Mouse (Mus musculus) ES-E14 (cell line): ENCODE data around the gene Slc52a3. TPM values are rescaled to one million over a fixed set of nuclear protein-coding genes. Genes with fewer than 3 reads are reported as not detected.

ENCODE experiments used
- DNase-seq: peaks from one replicate; pipeline ENCODE4 v3.0.0-alpha.2; 2013; ENCODE audit warnings: low read depth, low spot score
- H3K27ac ChIP-seq: 2 replicates; pipeline ENCODE4 v1.5.1; 2012; ENCODE audit warnings: low read depth, mild to moderate bottlenecking, low read length, moderate library complexity, mixed read lengths; ENCODE audit not compliant: poor library complexity, insufficient read depth, severe bottlenecking
- H3K36me3 ChIP-seq: 2 replicates; pipeline ENCODE4 v1.6.1; 2012; ENCODE audit warnings: mild to moderate bottlenecking, low read length, moderate library complexity, mixed read lengths; ENCODE audit not compliant: control insufficient read depth, poor library complexity, insufficient read depth, severe bottlenecking
- H3K4me1 ChIP-seq, 2 experiments: fragments of 150-350 bp in 1 of 2; sonication (generic) in 1 of 2; 2 replicates each; pipeline ENCODE4 v1.6.1; 2012; ENCODE audit warnings: low read length in 2 of 2, mild to moderate bottlenecking in 1 of 2, mixed read lengths in 1 of 2; ENCODE audit not compliant: control insufficient read depth in 2 of 2, insufficient read depth in 2 of 2, poor library complexity in 1 of 2
- H3K4me3 ChIP-seq, 2 experiments: fragments of 150-350 bp in 1 of 2; sonication (generic) in 1 of 2; 2 replicates each; pipeline ENCODE4 v1.5.1; 2012; ENCODE audit warnings: low read length in 2 of 2, low read depth in 1 of 2, mild to moderate bottlenecking in 1 of 2, mixed read lengths in 1 of 2; ENCODE audit not compliant: insufficient read depth in 1 of 2, poor library complexity in 1 of 2, severe bottlenecking in 1 of 2
- H3K9ac ChIP-seq: 2 replicates; pipeline ENCODE4 v1.6.1; 2012; ENCODE audit warnings: low read depth, mild to moderate bottlenecking, low read length, mixed read lengths; ENCODE audit not compliant: poor library complexity, insufficient read depth, severe bottlenecking
- H3K9me3 ChIP-seq: fragments of 150-350 bp; sonication (generic); 2 replicates; pipeline ENCODE4 v1.6.1; 2012; ENCODE audit warnings: low read depth, mild to moderate bottlenecking, low read length; ENCODE audit not compliant: control insufficient read depth, insufficient read depth
- CHD2 ChIP-seq: IDR thresholded peaks from 2 replicates; pipeline ENCODE4 v1.6.1; 2014; ENCODE audit warnings: mild to moderate bottlenecking, low read depth, low read length, inconsistent platforms
- HCFC1 ChIP-seq: IDR thresholded peaks from 2 replicates; pipeline ENCODE4 v1.6.1; 2012; ENCODE audit warnings: low read length, inconsistent platforms, borderline replicate concordance; ENCODE audit not compliant: insufficient read depth
- MAFK ChIP-seq: IDR thresholded peaks from 2 replicates; pipeline ENCODE4 v1.6.1; 2014; ENCODE audit warnings: mild to moderate bottlenecking, low read depth, low read length, inconsistent platforms; ENCODE audit not compliant: insufficient read depth
- ZC3H11A ChIP-seq: IDR thresholded peaks from 2 replicates; pipeline ENCODE4 v1.6.1; 2012; ENCODE audit warnings: low read depth, mild to moderate bottlenecking, inconsistent platforms, low read length, borderline replicate concordance
- ZNF384 ChIP-seq: IDR thresholded peaks from 2 replicates; pipeline ENCODE4 v1.6.1; 2012; ENCODE audit warnings: low read depth, low read length, inconsistent platforms
- in situ Hi-C, 2 experiments: fragments of 600-800 bp; cut with MboI; formaldehyde crosslinking; loops; one replicate each; pipeline ENCODE4 v1.15.1; 2025; ENCODE audit warnings: low sequenced_read_pairs in 2 of 2, inconsistent platforms in 1 of 2; ENCODE audit not compliant: unreplicated experiment in 2 of 2
- total RNA-seq: library from RNA; depleted of rRNA; stranded (reverse); fragments of 300-350 nt; gene quantifications from 2 replicates; pipeline ENCODE4 v1.2.3, GENCODE M21; 2012

Gene Slc52a3
- total RNA-seq, 1 experiment: 4.4 TPM

GRCm38 (mm10) chr2:151971748-151972147 lies 24.6 kb upstream of the Slc52a3 start:
- TF ChIP-seq ZNF384 (no peak), ZC3H11A (no peak), CHD2 (no peak), HCFC1 (no peak), MAFK (no peak)
- peaks cover 9 to 30% of the 10 kb centered on the region in 2 experiments; a peak in 3 of 4 replicates for H3K4me1 ChIP-seq
- H3K9ac ChIP-seq: no peak overlapping the region
- H3K4me3 ChIP-seq: no peak overlapping the region
- no peaks in the 10 kb centered on the region for H3K9me3 ChIP-seq
- no peak overlapping the region for H3K27ac ChIP-seq
- DNase-seq: no peak
- in situ Hi-C loops: no loop called here
- peaks cover 16% of the 10 kb centered on the region for H3K36me3 ChIP-seq

- no peak for DNase-seq
- peak overlapping the region; percentile 33; the same call in 1 of the 2 replicates for H3K9ac ChIP-seq
- TF ChIP-seq HCFC1 (no peak), ZC3H11A (no peak), ZNF384 (no peak), CHD2 (no peak), MAFK (no peak)
- H3K27ac ChIP-seq: no peak overlapping the region
- H3K36me3 ChIP-seq: peaks cover 16% of the 10 kb centered on the region
- peaks cover 11 to 34% of the 10 kb centered on the region in 2 experiments; a peak in 3 of 4 replicates for H3K4me1 ChIP-seq
- in situ Hi-C loops: no loop called here
- H3K9me3 ChIP-seq: no peaks in the 10 kb centered on the region
- peak overlapping the region; percentile 38 to 64 for H3K4me3 ChIP-seq
Observed at GRCm38 (mm10) chr2:151972880-151973594, 23.3 kb upstream of the Slc52a3 start.

- Histone ChIP-seq H3K4me3 (peak overlapping the region; percentile 38 to 64), H3K36me3 (peaks cover 14% of the 10 kb centered on the region), H3K9me3 (no peaks in the 10 kb centered on the region), H3K27ac (no peak overlapping the region), H3K9ac (peak overlapping the region; percentile 33), H3K4me1 (peaks cover 12 to 38% of the 10 kb centered on the region in 2 experiments; a peak in 3 of 4 replicates)
- TF ChIP-seq ZC3H11A (no peak), ZNF384 (no peak), CHD2 (no peak), MAFK (no peak), HCFC1 (no peak)
- DNase-seq: no peak
- in situ Hi-C loops: no loop called here
Observed at GRCm38 (mm10) chr2:151973595-151974562, 22.4 kb upstream of the Slc52a3 start.

DNA sequence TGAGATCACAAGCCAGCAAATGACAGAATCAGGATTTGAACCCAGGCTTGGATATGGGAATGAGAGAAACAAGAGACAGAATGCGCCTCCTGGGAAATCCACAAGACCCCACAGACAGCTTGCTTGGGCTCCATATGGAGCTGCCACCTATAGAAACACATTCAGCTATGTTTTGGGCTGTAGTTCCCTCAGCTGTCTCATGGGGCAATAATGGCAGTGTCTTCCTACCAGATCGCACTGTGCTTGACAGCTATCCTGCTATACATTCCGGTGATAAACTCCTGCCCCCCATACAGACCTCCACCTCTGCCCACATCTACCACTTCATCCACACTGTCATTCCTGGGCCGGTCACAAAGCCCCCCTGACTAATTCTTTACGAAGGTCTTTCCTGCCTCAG lies 21.0 kb upstream of the Slc52a3 start:
- no peak overlapping the region for H3K9ac ChIP-seq
- no peak overlapping the region for H3K4me3 ChIP-seq
- H3K27ac ChIP-seq: no peak overlapping the region
- peaks cover 12 to 30% of the 10 kb centered on the region in 2 experiments; a peak in 2 of 4 replicates for H3K4me1 ChIP-seq
- in situ Hi-C loops: no loop called here
- no peaks in the 10 kb centered on the region for H3K9me3 ChIP-seq
- no peak for DNase-seq
- H3K36me3 ChIP-seq: no peaks in the 10 kb centered on the region; the same call in 1 of the 2 replicates
- TF ChIP-seq ZNF384 (no peak), ZC3H11A (no peak), MAFK (no peak), CHD2 (no peak), HCFC1 (no peak)
